Mouse (Mus musculus) E14TG2a.4 (cell line): ENCODE results near the gene Eef1a1.

Experiments used
- H3K27me3 ChIP-seq: 2 replicates; pipeline ENCODE4 v1.6.1; 2014; ENCODE audit warnings: low read length, control low read depth; ENCODE audit not compliant: insufficient read depth
- H3K36me3 ChIP-seq: 2 replicates; pipeline ENCODE4 v1.6.1; 2014; ENCODE audit warnings: low read length, control low read depth; ENCODE audit not compliant: insufficient read depth
- H3K4me1 ChIP-seq: replicated peaks from 2 replicates; pipeline ENCODE4 v1.6.1; 2014; ENCODE audit warnings: low read depth, low read length, control low read depth
- H3K4me3 ChIP-seq: replicated peaks from 2 replicates; pipeline ENCODE4 v1.5.1; 2014; ENCODE audit warnings: mild to moderate bottlenecking, low read length
- H3K9me3 ChIP-seq: 2 replicates; pipeline ENCODE4 v1.6.1; 2014; ENCODE audit warnings: low read length, control low read depth
- CTCF ChIP-seq: conservative IDR thresholded peaks from 2 replicates; pipeline ENCODE4 v1.5.1; 2014; ENCODE audit warnings: low read length
- NANOG ChIP-seq: IDR thresholded peaks from 2 replicates; pipeline ENCODE4 v1.6.1; 2014; ENCODE audit warnings: borderline replicate concordance, low read length, mixed read lengths
- POU5F1 ChIP-seq: IDR thresholded peaks from 2 replicates; pipeline ENCODE4 v1.6.1; 2014; ENCODE audit warnings: low read length, borderline replicate concordance

Eef1a1 gene

GRCm38 (mm10) chr9:78428870-78429432 lies 60.0 kb downstream of the Eef1a1 start:
- peaks cover 12% of the 10 kb centered on the region for H3K27me3 ChIP-seq
- peaks cover 9% of the 10 kb centered on the region for H3K36me3 ChIP-seq
- TF ChIP-seq NANOG: no peak
- no peak for TF ChIP-seq POU5F1
- TF ChIP-seq CTCF: no peak
- no peaks in the 10 kb centered on the region for H3K9me3 ChIP-seq
- peaks cover 21% of the 10 kb centered on the region for H3K4me1 ChIP-seq
- no peak overlapping the region for H3K4me3 ChIP-seq
